Mouse (Mus musculus): ENCODE measurements around the gene Itga9.

DNA sequence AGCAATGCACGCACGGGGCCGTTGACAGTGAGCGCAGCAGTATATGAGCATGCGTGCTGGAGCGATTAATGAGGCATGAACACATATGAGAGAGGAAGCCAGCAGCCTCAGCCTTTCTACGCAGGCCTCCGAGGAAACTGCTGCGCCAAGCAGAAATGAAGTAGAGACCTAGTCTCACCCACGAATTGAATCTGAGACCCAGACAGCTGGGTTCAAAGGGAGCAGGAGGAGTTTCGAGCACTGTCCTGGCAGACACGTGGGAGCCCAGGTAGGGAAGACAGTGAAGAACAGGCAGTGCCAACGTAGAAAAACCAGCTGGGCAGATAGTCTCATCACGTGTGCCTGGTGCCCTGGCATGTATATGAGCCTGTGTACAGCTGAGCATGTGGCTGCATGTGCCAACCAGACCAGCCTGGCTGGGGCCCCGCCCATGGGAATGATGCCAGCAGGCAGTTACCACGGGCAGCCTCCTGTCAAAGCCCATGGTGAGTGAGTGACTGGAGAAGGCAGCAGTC lies 313.2 kb downstream of the Itga9 start:
- TF ChIP-seq CTCF (IDR thresholded peaks at IDR 0.05; ENCODE audit: low read depth): no peak
- no peak for TF ChIP-seq EP300 (IDR thresholded peaks at IDR 0.05; ENCODE audit: low read depth)

Measured in liver, postnatal 0 days (tissue).